ENCODE assay signal across 23 mouse cellular contexts in the genomic region with DNA sequence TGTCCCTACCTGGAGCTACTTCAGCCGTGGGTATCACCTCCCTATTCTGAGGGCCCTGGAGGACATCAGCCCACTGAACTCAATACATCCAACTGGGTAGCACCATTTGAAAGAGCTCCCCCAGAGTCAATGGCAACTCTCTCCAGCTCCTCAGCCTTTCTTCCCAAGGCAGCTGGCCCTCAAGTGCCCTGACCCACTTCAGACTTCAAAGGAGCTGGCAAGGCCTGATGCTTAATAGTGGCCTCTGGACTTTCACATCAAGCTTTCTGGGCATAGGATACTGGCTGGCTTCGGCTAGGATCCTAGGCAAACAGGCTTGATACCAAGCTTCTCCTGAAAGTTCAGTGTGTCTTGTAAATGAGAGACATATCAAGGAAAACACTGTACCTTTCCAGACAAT. TPM values are rescaled to one million over a fixed set of nuclear protein-coding genes. Genes with fewer than 3 reads are reported as not detected.
DNase-seq lines count a peak whose midpoint lies in the region; ATAC-seq and TF ChIP-seq lines count a peak whose summit lies in the region.
"Had no signal": no experiment of that assay in that cellular context is flagged by ENCODE, and none has a peak within 500 bp of the region (broad histone marks: within the 10 kb centered on the region; RNA-seq: fewer than 3 reads in every experiment).

No protein-coding gene starts in this region.

- no peak overlapping the region for H3K27ac ChIP-seq in kidney, adult 2 months (ENCODE audit: insufficient read depth, low read depth, low read length)
- H3K27ac ChIP-seq in lung, embryonic 14.5 days (ENCODE audit: low read depth): no peak overlapping the region
- H3K27ac ChIP-seq: embryonic facial prominence, embryonic 15.5 days; forebrain, embryonic 10.5 days; hindbrain, postnatal 0 days; liver, embryonic 15.5 days; neural tube, embryonic 13.5 days; stomach, postnatal 0 days had no signal

- no peak overlapping the region for H3K4me2 ChIP-seq in lung, embryonic 14.5 days
- H3K4me2 ChIP-seq: embryonic facial prominence, embryonic 15.5 days; limb, embryonic 13.5 days; liver, embryonic 15.5 days; neural tube, embryonic 13.5 days had no signal

- H3K4me3 ChIP-seq in kidney, adult 2 months (ENCODE audit: insufficient read depth, low read depth, low read length): no peak overlapping the region
- no peak overlapping the region for H3K4me3 ChIP-seq in lung, embryonic 14.5 days (ENCODE audit: low read depth, low read length)
- H3K4me3 ChIP-seq: embryonic facial prominence, embryonic 15.5 days; forebrain, embryonic 10.5 days; limb, embryonic 13.5 days; liver, embryonic 15.5 days; megakaryocyte, embryonic 14.5 days; neural tube, embryonic 13.5 days had no signal

- no peaks in the 10 kb centered on the region for H3K4me1 ChIP-seq in kidney, adult 2 months (ENCODE audit: control insufficient read depth, insufficient read depth, low read length)
- peaks cover 12% of the 10 kb centered on the region for H3K4me1 ChIP-seq in lung, embryonic 14.5 days (ENCODE audit: insufficient read depth)
- H3K4me1 ChIP-seq: liver, embryonic 15.5 days had no signal

- TF ChIP-seq POLR2A in kidney, adult 2 months (IDR thresholded peaks at IDR 0.05; ENCODE audit: low read depth, low read length): no peak

- 74% methylated on average over 2 of the region's 2 CpGs for WGBS in kidney, adult 2 months
- 63% methylated on average over 2 of the region's 2 CpGs for WGBS in lung, embryonic 14.5 days

- DNase-seq in kidney, adult 2 months: peak; percentile 44
- no peak for DNase-seq in kidney, adult 8-10 months
- peak; percentile 18 to 22 for DNase-seq in layer of hippocampus, adult 8-10 months (ENCODE audit: low spot score in 2 of 2)
- no peak for DNase-seq in layer of hippocampus, adult 11-12 months (ENCODE audit: low spot score)
- DNase-seq in lung, embryonic 14.5 days: peak; percentile 28
- peak; percentile 84 for DNase-seq in lung, postnatal 36 days
- DNase-seq in ovary, postnatal 10 days (ENCODE audit: low spot score): no peak
- DNase-seq: B cell, adult 2 months; cerebellum, adult 2 months; cerebellum, postnatal 36 days; gastrocnemius, postnatal 14 days; midbrain, embryonic 14.5 days; right cerebral cortex, postnatal 25 days had no signal

- no peaks in the 10 kb centered on the region for H3K36me3 ChIP-seq in kidney, adult 2 months (ENCODE audit: control insufficient read depth, insufficient read depth, low read length)
- H3K36me3 ChIP-seq in lung, embryonic 14.5 days (ENCODE audit: insufficient read depth): no peaks in the 10 kb centered on the region
- H3K36me3 ChIP-seq: embryonic facial prominence, embryonic 15.5 days; forebrain, embryonic 10.5 days; limb, embryonic 13.5 days; liver, embryonic 15.5 days; neural tube, embryonic 13.5 days had no signal

- no peak for TF ChIP-seq CTCF in kidney, adult 2 months (conservative IDR thresholded peaks at IDR 0.05; ENCODE audit: insufficient read depth, insufficient read length, low read depth, low read length)
- no peak for TF ChIP-seq CTCF in lung, embryonic 14.5 days (IDR thresholded peaks at IDR 0.05; ENCODE audit: low read depth)

- ATAC-seq in lung, embryonic 14.5 days (ENCODE audit: insufficient read depth): no peak
- ATAC-seq: hindbrain, postnatal 0 days had no signal

- H3K9me3 ChIP-seq in lung, embryonic 14.5 days (ENCODE audit: low read depth, low read length): no peaks in the 10 kb centered on the region
- H3K9me3 ChIP-seq: embryonic facial prominence, embryonic 15.5 days; forebrain, embryonic 10.5 days; limb, embryonic 13.5 days; liver, embryonic 15.5 days; megakaryocyte, embryonic 14.5 days; neural tube, embryonic 13.5 days had no signal

- H3K9ac ChIP-seq in lung, embryonic 14.5 days: no peak overlapping the region
- H3K9ac ChIP-seq: embryonic facial prominence, embryonic 15.5 days; limb, embryonic 13.5 days; liver, embryonic 15.5 days; neural tube, embryonic 13.5 days had no signal

- no peaks in the 10 kb centered on the region for H3K27me3 ChIP-seq in kidney, adult 2 months (replicated peaks; ENCODE audit: control insufficient read depth, insufficient read depth, low read length)
- H3K27me3 ChIP-seq in lung, embryonic 14.5 days (ENCODE audit: insufficient read depth, low read length): no peaks in the 10 kb centered on the region
- H3K27me3 ChIP-seq: embryonic facial prominence, embryonic 15.5 days; limb, embryonic 13.5 days; liver, embryonic 15.5 days; neural tube, embryonic 13.5 days had no signal

RNA-seq across cellular contexts. Expression of gene Elf5, which starts 23.6 kb away (rescaled TPM):
- 7.8 and 10.5 TPM in 2 replicates for polyA plus RNA-seq in kidney, adult 2 months (2012; rRNA removed)
- 1 to 10 TPM; 1.3 to 1.5 (median 1.4) TPM for total RNA-seq in layer of hippocampus, adult 8-10 months (2022)
- 4.9 and 5.8 TPM in 2 replicates for polyA plus RNA-seq in lung, embryonic 14.5 days (2014; fragmentation: Nextera tagmentation; extraction: Ambion mirVana)
- total RNA-seq: gastrocnemius, postnatal 14 days; heart, adult 8-10 months; hematopoietic stem cell, adult 5-6 weeks; hindbrain, postnatal 0 days had no signal
- polyA plus RNA-seq: hindbrain, postnatal 0 days; midbrain, embryonic 14.5 days; neural tube, embryonic 13.5 days had no signal

RNA-seq across cellular contexts. Expression of gene Cat, which starts 49.9 kb away (rescaled TPM):
- 522 and 607 TPM in 2 replicates for polyA plus RNA-seq in kidney, adult 2 months (2012; rRNA removed)
- total RNA-seq in layer of hippocampus, adult 8-10 months (2022): 10 to 100 TPM; 49.7 to 57.9 (median 51.6) TPM
- polyA plus RNA-seq in lung, embryonic 14.5 days (2014; fragmentation: Nextera tagmentation; extraction: Ambion mirVana): 89.8 and 94.7 TPM in 2 replicates

Comparison
In these comparisons a context has a peak if more than half of its experiments do, and no peak if none do; other contexts are left out.
1. DNase-seq: peak in kidney, adult 2 months (single experiment), layer of hippocampus, adult 8-10 months (2 of 2), lung, embryonic 14.5 days (single experiment) and lung, postnatal 36 days (single experiment); none in kidney, adult 8-10 months (0 of 2), layer of hippocampus, adult 11-12 months (single experiment) and ovary, postnatal 10 days (single experiment).